Mouse (Mus musculus) lung, postnatal 36 days (tissue): ENCODE data around the gene Dmbx1.

Experiments
- DNase-seq: peaks from one replicate; pipeline ENCODE4 v3.0.0; 2022; ENCODE audit warnings: mixed read lengths

The Dmbx1 gene

GRCm38 (mm10) chr4:115885846-115886245, 53.9 kb downstream of the Dmbx1 start:
- DNase-seq, result no peak

GRCm38 (mm10) chr4:115884022-115884421, 55.7 kb downstream of the Dmbx1 start, which contains the start of gene Kncn:
Kncn (plus strand) TSS chr4:115884400.
- no peak for DNase-seq

- DNase-seq, result no peak
Measured at GRCm38 (mm10) chr4:115882195-115882594, 57.5 kb downstream of the Dmbx1 start.

GRCm38 (mm10) chr4:115881183-115881582, 58.5 kb downstream of the Dmbx1 start:
- no peak for DNase-seq

- no peak for DNase-seq
Measured at GRCm38 (mm10) chr4:115878828-115879227, 60.9 kb downstream of the Dmbx1 start.

- DNase-seq, result no peak
Measured at GRCm38 (mm10) chr4:115878216-115878678, 61.5 kb downstream of the Dmbx1 start.

GRCm38 (mm10) chr4:115873231-115873630, 66.5 kb downstream of the Dmbx1 start:
- no peak for DNase-seq

GRCm38 (mm10) chr4:115869512-115870210, 70.1 kb downstream of the Dmbx1 start:
- no peak for DNase-seq
